Mouse (Mus musculus) neural tube, embryonic 10.5 days (tissue): ENCODE measurements at regions not wholly inside any gene's neighbourhood (a gene's known extent, or its start where the extent isn't known, plus 50 kb on each side); places are given as distances from the start of the nearest gene placed in this dataset.

Source experiments
- DNase-seq: peaks from one replicate; pipeline ENCODE4 v3.0.0-alpha.2; 2017; ENCODE audit warnings: low spot score; ENCODE audit errors: extremely low spot score

- no peak for DNase-seq
Measured at GRCm38 (mm10) chr14:46532697-46533096, 142.2 kb upstream of the Bmp4 start.

GRCm38 (mm10) chr14:46530452-46530851 is 140.0 kb upstream of the Bmp4 start:
- no peak for DNase-seq

- DNase-seq: no peak
Measured at GRCm38 (mm10) chr14:46529086-46529715, 138.7 kb upstream of the Bmp4 start.

GRCm38 (mm10) chr14:46517258-46517657 is 126.8 kb upstream of the Bmp4 start:
- DNase-seq: no peak

- DNase-seq: no peak
Measured at GRCm38 (mm10) chr14:46516285-46516684, 125.8 kb upstream of the Bmp4 start.

- no peak for DNase-seq
Measured at GRCm38 (mm10) chr14:46514262-46514932, 123.9 kb upstream of the Bmp4 start.

GRCm38 (mm10) chr14:46512118-46512517 is 121.6 kb upstream of the Bmp4 start:
- no peak for DNase-seq

GRCm38 (mm10) chr14:46508871-46509270 is 118.4 kb upstream of the Bmp4 start:
- DNase-seq: no peak

- no peak for DNase-seq
Measured at GRCm38 (mm10) chr14:46505266-46505665, 114.8 kb upstream of the Bmp4 start.

- DNase-seq: no peak
Measured at GRCm38 (mm10) chr14:46491601-46492000, 101.1 kb upstream of the Bmp4 start.

- DNase-seq: no peak
Measured at GRCm38 (mm10) chr14:46491182-46491581, 100.7 kb upstream of the Bmp4 start.

GRCm38 (mm10) chr14:46487551-46487950 is 97.1 kb upstream of the Bmp4 start:
- no peak for DNase-seq

- no peak for DNase-seq
Measured at GRCm38 (mm10) chr14:46480396-46480795, 89.9 kb upstream of the Bmp4 start.

- no peak for DNase-seq
Measured at GRCm38 (mm10) chr14:46475945-46476344, 85.5 kb upstream of the Bmp4 start.

- no peak for DNase-seq
Measured at GRCm38 (mm10) chr14:46462967-46463366, 72.5 kb upstream of the Bmp4 start.

GRCm38 (mm10) chr14:46461960-46462359 is 71.5 kb upstream of the Bmp4 start:
- DNase-seq: no peak

- DNase-seq: no peak
Measured at GRCm38 (mm10) chr14:46454500-46454899, 64.0 kb upstream of the Bmp4 start.

GRCm38 (mm10) chr14:46441696-46442095 is 51.2 kb upstream of the Bmp4 start:
- DNase-seq: no peak
